Mouse (Mus musculus) embryonic facial prominence, embryonic 14.5 days (tissue): ENCODE data around the gene Ehf. TPM values are rescaled to one million over a fixed set of nuclear protein-coding genes. Genes with fewer than 3 reads are reported as not detected.
A peak's percentile ranks its signal among the peaks of the same experiment; 100 is the strongest.

Experiments used
- ATAC-seq: fragments of 200-750 bp; cut with Nextera tagmentation; 2 replicates; pipeline ENCODE4 v1.8.0; 2017; ENCODE audit warnings: low read depth, moderate number of reproducible peaks, moderate TSS enrichment
- DNase-seq: peaks from one replicate; pipeline ENCODE4 v3.0.0-alpha.2; 2015; ENCODE audit warnings: low spot score
- H3K27ac ChIP-seq: fragments of 300-500 bp; sonication (generic); replicated peaks from 2 replicates; pipeline ENCODE4 v1.5.1; 2014; ENCODE audit warnings: low read depth, mild to moderate bottlenecking, low read length, moderate library complexity
- H3K27me3 ChIP-seq: fragments of 300-500 bp; sonication (generic); replicated peaks from 2 replicates; pipeline ENCODE4 v1.6.1; 2014; ENCODE audit warnings: low read length; ENCODE audit not compliant: control insufficient read depth, insufficient read depth
- H3K36me3 ChIP-seq: fragments of 300-500 bp; sonication (generic); 2 replicates; pipeline ENCODE4 v1.6.1; 2014; ENCODE audit warnings: low read length, mixed read lengths; ENCODE audit not compliant: control insufficient read depth, insufficient read depth
- H3K4me1 ChIP-seq: fragments of 300-500 bp; sonication (generic); 2 replicates; pipeline ENCODE4 v1.6.1; 2014; ENCODE audit warnings: antibody characterized with exemption, low read length; ENCODE audit not compliant: control insufficient read depth, insufficient read depth
- H3K4me2 ChIP-seq: fragments of 300-500 bp; sonication (generic); 2 replicates; pipeline ENCODE4 v1.6.1; 2014; ENCODE audit warnings: low read depth, mild to moderate bottlenecking, low read length, moderate library complexity, mixed read lengths
- H3K4me3 ChIP-seq: fragments of 300-500 bp; sonication (generic); 2 replicates; pipeline ENCODE4 v1.5.1; 2014; ENCODE audit warnings: low read depth, mild to moderate bottlenecking, low read length
- H3K9ac ChIP-seq: fragments of 300-500 bp; sonication (generic); 2 replicates; pipeline ENCODE4 v1.6.1; 2014; ENCODE audit warnings: low read depth, mild to moderate bottlenecking, low read length, moderate library complexity, mixed read lengths
- H3K9me3 ChIP-seq: fragments of 300-500 bp; sonication (generic); 2 replicates; pipeline ENCODE4 v1.6.1; 2016; ENCODE audit warnings: low read length; ENCODE audit not compliant: control insufficient read depth
- WGBS: fragments of 180-500 bp; shearing (Covaris S2); extraction: QIAGEN DNeasy Blood & Tissue Kit; methylation state at CpG from one replicate; pipeline ENCODE4 v1.1.7; 2014; 5-methylcytosine and 5-hydroxymethylcytosine counted together
- polyA plus RNA-seq: library from polyadenylated mRNA; unstranded; fragments of >200 nt; fragmentation: Nextera tagmentation; extraction: Ambion mirVana; gene quantifications from 2 replicates; pipeline ENCODE4 v1.2.1, GENCODE M21; 2014

Gene Ehf
- polyA plus RNA-seq: 8.4 and 13.1 TPM in 2 replicates

DNA sequence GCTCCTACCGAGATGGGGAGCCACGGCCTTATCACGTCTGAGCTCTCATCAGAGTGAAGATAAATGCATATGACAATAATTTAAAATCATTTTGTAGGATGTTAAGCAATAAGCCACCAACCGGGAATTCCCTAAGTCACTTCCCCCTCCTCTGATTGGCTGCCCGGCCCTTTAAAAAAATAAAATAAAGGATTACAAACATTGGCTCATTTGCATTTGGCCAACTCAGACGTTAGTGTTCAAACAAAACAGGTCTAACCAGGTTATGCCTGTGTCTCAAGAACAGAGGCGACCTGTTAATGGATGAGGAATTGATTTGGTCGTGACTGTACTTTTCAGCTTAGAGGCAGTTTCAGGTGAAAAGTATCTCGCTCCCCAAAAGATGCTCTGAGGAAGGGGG lies at the start of gene Ehf:
Ehf (minus strand) TSS at position 147 of the 400 bp plus-strand sequence.
- H3K9ac ChIP-seq: no peak within 1 kb of the TSS
- H3K4me2 ChIP-seq: no peak within 1 kb of the TSS
- ATAC-seq (no peak), DNase-seq (no peak)
- no peaks in the 10 kb centered on the region for H3K4me1 ChIP-seq
- no peak within 1 kb of the TSS for H3K4me3 ChIP-seq
- no peaks in the 10 kb centered on the region for H3K9me3 ChIP-seq
- 53% methylated on average over 9 of the region's 9 CpGs for WGBS
- H3K36me3 ChIP-seq: no peaks in the 10 kb centered on the region
- H3K27ac ChIP-seq: no peak within 1 kb of the TSS
- H3K27me3 ChIP-seq: no peaks in the 10 kb centered on the region

DNA sequence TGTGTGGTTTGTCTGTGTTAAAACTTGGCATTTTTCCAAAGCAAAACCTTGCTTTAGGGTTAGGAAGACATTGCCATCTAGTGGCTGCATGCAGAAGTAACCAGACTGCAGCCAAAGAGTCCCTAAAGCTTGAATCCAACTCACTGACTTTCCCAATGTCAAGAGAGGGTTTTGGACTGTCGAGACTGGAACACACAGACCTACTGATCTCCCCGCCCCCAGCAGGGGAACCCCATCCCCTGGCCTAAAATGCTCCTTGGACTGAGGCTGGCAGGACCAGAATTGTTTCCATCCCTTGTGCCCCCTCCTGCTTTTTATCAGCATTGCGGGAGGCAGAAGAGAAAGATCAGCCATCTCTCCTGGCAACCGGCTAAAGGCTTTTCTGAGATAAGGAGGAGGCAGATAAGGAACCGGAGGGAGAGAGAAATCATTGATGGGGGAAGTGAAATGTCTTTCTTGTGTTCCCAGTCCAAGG lies 44.4 kb upstream of the Ehf start:
- H3K4me2 ChIP-seq: no peak overlapping the region
- H3K27ac ChIP-seq: no peak overlapping the region
- H3K36me3 ChIP-seq: no peaks in the 10 kb centered on the region
- no peak overlapping the region for H3K9ac ChIP-seq
- no peaks in the 10 kb centered on the region for H3K4me1 ChIP-seq
- H3K4me3 ChIP-seq: no peak overlapping the region
- ATAC-seq (peak; percentile 65), DNase-seq (peak; percentile 86)
- no peaks in the 10 kb centered on the region for H3K27me3 ChIP-seq
- WGBS: 22% methylated on average over 5 of the region's 5 CpGs
- H3K9me3 ChIP-seq: no peaks in the 10 kb centered on the region

DNA sequence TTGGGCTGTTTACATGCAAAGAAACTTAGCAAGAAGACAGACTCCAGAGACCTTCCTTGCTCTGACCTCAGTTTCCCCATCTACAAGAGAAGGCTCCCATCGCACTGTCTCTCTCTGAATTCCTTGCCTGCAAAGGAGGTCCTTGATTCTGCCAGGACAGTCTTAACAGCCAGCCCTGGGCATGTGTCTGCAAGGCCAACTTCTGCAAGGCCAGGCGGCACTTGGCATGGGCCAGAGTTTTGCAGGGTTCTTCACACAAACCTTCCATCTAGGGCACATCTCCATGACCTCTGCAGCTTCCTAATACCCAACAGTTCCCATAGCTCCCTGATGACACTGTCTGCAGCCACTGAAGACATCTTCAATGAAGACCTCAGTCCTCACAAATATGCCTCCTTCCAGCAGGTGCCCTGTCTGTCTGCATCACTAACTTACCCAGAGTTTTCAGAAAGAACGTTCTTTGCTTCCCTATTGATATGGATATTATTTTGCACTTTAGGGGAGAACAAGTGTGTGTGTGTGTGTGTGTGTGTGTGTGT lies 43.7 kb upstream of the Ehf start:
- no peaks in the 10 kb centered on the region for H3K4me1 ChIP-seq
- ATAC-seq: no peak
- 75% methylated on average over 3 of the region's 3 CpGs for WGBS
- H3K4me2 ChIP-seq: no peak overlapping the region
- no peak overlapping the region for H3K4me3 ChIP-seq
- no peaks in the 10 kb centered on the region for H3K27me3 ChIP-seq
- no peaks in the 10 kb centered on the region for H3K36me3 ChIP-seq
- no peak for DNase-seq
- no peak overlapping the region for H3K9ac ChIP-seq
- H3K27ac ChIP-seq: no peak overlapping the region
- no peaks in the 10 kb centered on the region for H3K9me3 ChIP-seq

DNA sequence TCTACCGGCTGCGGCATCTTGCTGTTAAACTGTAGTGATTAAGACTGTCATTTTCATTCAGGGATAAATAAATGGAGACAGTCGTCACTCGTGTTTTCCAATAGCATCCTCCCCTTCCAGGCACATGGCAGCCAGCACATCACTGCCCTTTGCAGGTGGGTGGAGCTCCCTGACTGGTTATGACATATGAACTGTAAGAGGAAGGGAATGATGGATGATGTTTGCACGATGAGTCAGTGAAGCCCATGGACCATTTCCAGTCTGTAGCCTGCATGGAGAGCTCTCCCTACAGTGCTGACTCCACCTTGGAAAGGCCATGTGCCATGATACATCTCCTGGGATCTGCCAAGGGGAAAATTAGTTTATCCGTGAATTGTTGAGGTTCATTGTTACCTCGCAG lies 40.5 kb upstream of the Ehf start:
- Histone ChIP-seq H3K36me3 (no peaks in the 10 kb centered on the region), H3K4me3 (no peak overlapping the region), H3K9ac (no peak overlapping the region), H3K4me1 (no peaks in the 10 kb centered on the region), H3K9me3 (no peaks in the 10 kb centered on the region), H3K27ac (no peak overlapping the region), H3K27me3 (no peaks in the 10 kb centered on the region), H3K4me2 (no peak overlapping the region)
- DNase-seq (no peak), ATAC-seq (no peak)
- 72% methylated on average over 7 of the region's 7 CpGs for WGBS

DNA sequence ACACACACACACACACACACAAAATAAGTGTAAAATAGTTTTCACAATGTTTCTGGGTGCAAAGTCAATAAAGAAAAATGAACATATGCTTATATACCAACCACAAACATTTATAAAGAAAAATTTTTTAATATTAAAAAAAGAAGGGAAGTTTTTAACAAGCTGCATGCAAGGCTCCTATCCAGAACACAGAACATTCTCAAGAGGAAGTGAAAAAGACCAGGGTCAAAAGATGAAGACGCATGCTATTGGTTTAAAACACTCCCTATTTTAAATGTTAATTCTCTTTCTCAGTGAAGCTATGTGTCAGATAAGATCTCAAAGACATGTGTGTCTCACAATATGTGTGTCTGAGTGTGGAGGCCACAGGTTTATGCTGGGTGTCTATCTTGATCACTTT lies 39.0 kb upstream of the Ehf start:
- no peak overlapping the region for H3K27ac ChIP-seq
- no peak for ATAC-seq
- no peak overlapping the region for H3K4me2 ChIP-seq
- no peak for DNase-seq
- no peaks in the 10 kb centered on the region for H3K4me1 ChIP-seq
- no peak overlapping the region for H3K9ac ChIP-seq
- WGBS: 81% methylated on average over 1 of the region's 1 CpGs
- H3K36me3 ChIP-seq: no peaks in the 10 kb centered on the region
- no peaks in the 10 kb centered on the region for H3K9me3 ChIP-seq
- H3K4me3 ChIP-seq: no peak overlapping the region
- H3K27me3 ChIP-seq: no peaks in the 10 kb centered on the region

DNA sequence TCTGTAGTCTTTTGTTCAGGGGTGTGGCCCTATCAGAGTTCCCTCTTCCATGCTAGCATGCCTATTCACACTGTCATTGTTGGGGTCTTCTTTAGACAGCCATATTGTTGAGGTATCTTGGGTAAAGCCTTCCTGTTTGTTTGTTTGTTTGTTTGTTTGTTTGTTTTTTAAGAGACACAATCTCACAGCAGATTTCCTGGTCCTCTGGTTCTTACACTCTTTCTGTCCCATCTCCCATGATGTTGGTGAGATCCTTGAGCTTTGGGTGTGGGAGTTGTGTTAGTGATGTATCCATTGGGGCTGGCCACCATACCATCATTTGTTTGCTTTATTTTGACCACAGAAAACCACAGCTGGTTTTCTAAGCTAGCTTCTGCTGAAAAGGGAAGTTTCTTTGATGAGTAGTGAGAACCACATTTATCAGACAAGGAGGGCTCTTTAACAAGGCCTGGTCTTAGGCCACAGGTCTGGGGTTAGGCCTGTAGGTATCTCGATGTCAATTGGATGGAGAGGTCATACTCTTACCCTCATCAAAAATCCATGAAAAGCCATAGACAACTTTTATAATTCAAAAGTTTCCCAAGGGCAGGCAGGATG lies 38.4 kb upstream of the Ehf start:
- Histone ChIP-seq H3K36me3 (no peaks in the 10 kb centered on the region), H3K27ac (no peak overlapping the region), H3K4me1 (no peaks in the 10 kb centered on the region), H3K4me3 (no peak overlapping the region), H3K27me3 (no peaks in the 10 kb centered on the region), H3K9ac (no peak overlapping the region), H3K4me2 (no peak overlapping the region), H3K9me3 (no peaks in the 10 kb centered on the region)
- 97% methylated on average over 1 of the region's 1 CpGs for WGBS
- DNase-seq: no peak
- no peak for ATAC-seq

DNA sequence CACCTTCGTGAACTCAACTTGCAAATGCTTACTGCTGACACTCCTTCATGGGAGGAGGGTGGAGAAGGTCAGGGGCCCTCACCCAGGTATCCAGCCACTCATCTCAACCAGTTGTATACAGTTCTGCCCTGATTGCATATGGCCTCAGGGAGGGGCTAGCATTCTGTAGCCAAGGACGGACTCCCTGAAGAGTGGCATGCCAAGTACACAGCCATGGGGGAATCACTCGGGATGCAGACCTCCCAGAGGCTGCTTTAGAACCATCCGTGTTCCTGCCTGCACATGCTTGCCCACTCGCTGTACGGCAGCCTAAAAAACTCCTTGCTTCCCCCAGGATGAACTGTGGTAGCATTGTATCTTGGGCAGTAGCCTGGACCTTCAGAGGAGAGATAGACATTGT lies 35.6 kb upstream of the Ehf start:
- ATAC-seq (no peak), DNase-seq (no peak)
- 71% methylated on average over 6 of the region's 6 CpGs for WGBS
- Histone ChIP-seq H3K27me3 (no peaks in the 10 kb centered on the region), H3K36me3 (no peaks in the 10 kb centered on the region), H3K4me2 (no peak overlapping the region), H3K27ac (no peak overlapping the region), H3K4me1 (no peaks in the 10 kb centered on the region), H3K9ac (no peak overlapping the region), H3K9me3 (no peaks in the 10 kb centered on the region), H3K4me3 (no peak overlapping the region)

DNA sequence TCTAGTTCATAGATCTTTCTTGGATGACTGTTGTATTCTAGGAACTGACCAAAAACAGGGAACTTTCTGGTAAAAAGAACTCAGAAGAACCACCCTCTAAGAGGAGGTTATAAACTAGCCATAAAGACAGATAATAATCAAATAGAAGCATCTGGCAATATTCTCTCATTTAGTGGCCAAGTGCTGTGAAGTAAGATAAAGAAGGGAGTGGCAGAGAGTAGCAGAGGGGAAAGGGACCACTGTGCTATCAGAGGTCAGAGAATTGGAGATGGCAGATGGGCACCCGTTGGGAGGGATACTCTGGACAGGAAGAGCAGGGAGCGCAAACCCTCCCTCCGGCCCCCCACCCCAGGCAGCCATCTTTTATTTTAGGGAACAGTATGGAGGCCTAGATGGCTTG lies 34.3 kb upstream of the Ehf start:
- Histone ChIP-seq H3K4me3 (no peak overlapping the region), H3K9ac (no peak overlapping the region), H3K9me3 (no peaks in the 10 kb centered on the region), H3K4me2 (no peak overlapping the region), H3K27ac (no peak overlapping the region), H3K4me1 (no peaks in the 10 kb centered on the region), H3K36me3 (no peaks in the 10 kb centered on the region), H3K27me3 (no peaks in the 10 kb centered on the region)
- DNase-seq (no peak), ATAC-seq (no peak)
- 86% methylated on average over 3 of the region's 3 CpGs for WGBS

DNA sequence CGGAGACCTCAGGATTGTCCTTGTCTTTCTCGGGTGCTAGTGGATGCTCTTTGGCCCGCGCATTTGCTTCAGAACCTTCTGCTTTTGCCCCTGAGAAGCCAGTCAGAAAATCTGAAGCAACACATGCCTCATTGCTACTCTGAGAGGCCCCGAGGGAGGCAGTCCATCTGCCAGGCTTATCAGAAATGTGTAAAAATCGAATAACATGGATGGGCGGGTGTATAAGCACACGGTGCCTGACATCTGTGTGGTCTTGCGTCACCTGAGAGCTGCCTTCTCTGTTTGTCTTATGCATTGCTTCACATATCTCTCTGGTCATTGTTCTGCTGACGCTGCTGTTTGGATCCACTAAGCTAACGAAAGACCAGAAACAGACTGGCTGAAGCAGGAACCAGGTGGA lies 33.5 kb upstream of the Ehf start:
- no peaks in the 10 kb centered on the region for H3K27me3 ChIP-seq
- DNase-seq (peak; percentile 24), ATAC-seq (0 out of 2 replicates have a peak, but pooled peaks have one; percentile 22)
- WGBS: 75% methylated on average over 11 of the region's 11 CpGs
- no peak overlapping the region for H3K27ac ChIP-seq
- H3K4me1 ChIP-seq: no peaks in the 10 kb centered on the region
- no peaks in the 10 kb centered on the region for H3K9me3 ChIP-seq
- H3K4me3 ChIP-seq: no peak overlapping the region
- H3K4me2 ChIP-seq: no peak overlapping the region
- no peaks in the 10 kb centered on the region for H3K36me3 ChIP-seq
- no peak overlapping the region for H3K9ac ChIP-seq
